Mouse (Mus musculus): Measurements from ENCODE around the gene Tcn2.

GRCm38 (mm10) chr11:3933756-3934285 is 1.9 kb upstream of the Tcn2 start:
- TF ChIP-seq POLR2A (IDR thresholded peaks at IDR 0.05; ENCODE audit: extremely low read depth, insufficient read depth, low read length) (no peak), CTCF (IDR thresholded peaks at IDR 0.05; ENCODE audit: extremely low read depth, insufficient read depth, low read length) (no peak)
